Mouse (Mus musculus): ENCODE results near the gene Ak9. TPM values are rescaled to one million over a fixed set of nuclear protein-coding genes. Genes with fewer than 3 reads are reported as not detected.
"Not testable (repeated sequence)": the region's sequence is repeated elsewhere in the genome, so short reads cannot be mapped to it uniquely, and the experiment has no call there.

The Ak9 gene
- polyA plus RNA-seq, 1 experiment: 0.02 TPM

DNA sequence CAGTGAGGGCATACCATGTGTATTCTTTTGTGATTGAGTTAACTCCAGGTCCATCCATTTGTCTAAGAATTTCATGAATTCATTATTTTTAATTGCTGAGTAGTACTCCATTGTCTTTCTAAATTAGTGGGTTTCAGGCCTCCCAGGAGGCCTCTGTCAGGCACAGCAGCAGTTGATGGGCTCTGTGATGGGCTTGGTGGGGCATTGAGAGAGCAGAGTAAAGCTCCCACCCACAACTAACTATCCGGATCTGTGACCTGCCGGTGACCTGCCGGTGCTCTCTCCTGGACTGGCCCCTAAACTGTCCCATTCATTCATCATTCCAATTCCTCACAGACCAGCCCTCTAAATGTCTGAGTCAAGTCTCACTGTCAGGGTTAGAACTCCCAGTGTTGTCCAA, 97.3 kb downstream of the Ak9 start:
- 90% methylated on average over 3 of the region's 3 CpGs for WGBS
- Histone ChIP-seq H3K4me1 (ENCODE audit: control insufficient read depth, insufficient read depth, low read length) (no peaks in the 10 kb centered on the region), H3K4me3 (ENCODE audit: insufficient read depth, low read depth, low read length) (no peak overlapping the region), H3K27me3 (replicated peaks; ENCODE audit: control insufficient read depth, insufficient read depth, low read length) (no peaks in the 10 kb centered on the region), H3K27ac (ENCODE audit: insufficient read depth, low read depth, low read length) (no peak overlapping the region), H3K36me3 (ENCODE audit: control insufficient read depth, insufficient read depth, low read length) (no peaks in the 10 kb centered on the region)
- TF ChIP-seq CTCF (conservative IDR thresholded peaks at IDR 0.05; ENCODE audit: insufficient read depth, insufficient read length, low read depth, low read length) (no peak), POLR2A (IDR thresholded peaks at IDR 0.05; ENCODE audit: low read depth, low read length) (no peak)
- no peak for DNase-seq

DNA sequence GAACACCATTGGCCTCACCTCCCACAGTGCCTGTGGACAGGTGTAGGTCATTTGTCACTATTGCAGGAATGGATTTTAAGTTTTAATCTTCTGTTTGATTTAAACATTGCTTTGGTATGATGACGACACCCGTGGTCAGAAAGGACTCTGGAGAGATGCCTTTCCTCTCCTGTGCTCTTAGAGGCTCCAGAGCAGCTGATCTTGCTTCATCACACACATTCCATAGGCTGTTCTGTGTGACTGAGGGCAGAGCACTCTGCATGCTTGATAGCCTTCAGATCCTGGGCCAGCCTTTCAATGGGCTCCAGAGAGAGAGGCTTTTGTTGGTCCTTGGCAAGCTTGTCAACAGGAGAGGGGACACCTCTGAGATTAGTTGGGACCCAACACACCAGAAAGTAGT, 99.6 kb downstream of the Ak9 start:
- Histone ChIP-seq H3K36me3 (ENCODE audit: control insufficient read depth, insufficient read depth, low read length) (no peaks in the 10 kb centered on the region), H3K27me3 (replicated peaks; ENCODE audit: control insufficient read depth, insufficient read depth, low read length) (no peaks in the 10 kb centered on the region), H3K27ac (ENCODE audit: insufficient read depth, low read depth, low read length) (no peak overlapping the region), H3K4me3 (ENCODE audit: insufficient read depth, low read depth, low read length) (no peak overlapping the region), H3K4me1 (ENCODE audit: control insufficient read depth, insufficient read depth, low read length) (no peaks in the 10 kb centered on the region)
- TF ChIP-seq CTCF (conservative IDR thresholded peaks at IDR 0.05; ENCODE audit: insufficient read depth, insufficient read length, low read depth, low read length) (no peak), POLR2A (IDR thresholded peaks at IDR 0.05; ENCODE audit: low read depth, low read length) (no peak)
- no peak for DNase-seq
- 67% methylated on average over 2 of the region's 2 CpGs for WGBS

DNA sequence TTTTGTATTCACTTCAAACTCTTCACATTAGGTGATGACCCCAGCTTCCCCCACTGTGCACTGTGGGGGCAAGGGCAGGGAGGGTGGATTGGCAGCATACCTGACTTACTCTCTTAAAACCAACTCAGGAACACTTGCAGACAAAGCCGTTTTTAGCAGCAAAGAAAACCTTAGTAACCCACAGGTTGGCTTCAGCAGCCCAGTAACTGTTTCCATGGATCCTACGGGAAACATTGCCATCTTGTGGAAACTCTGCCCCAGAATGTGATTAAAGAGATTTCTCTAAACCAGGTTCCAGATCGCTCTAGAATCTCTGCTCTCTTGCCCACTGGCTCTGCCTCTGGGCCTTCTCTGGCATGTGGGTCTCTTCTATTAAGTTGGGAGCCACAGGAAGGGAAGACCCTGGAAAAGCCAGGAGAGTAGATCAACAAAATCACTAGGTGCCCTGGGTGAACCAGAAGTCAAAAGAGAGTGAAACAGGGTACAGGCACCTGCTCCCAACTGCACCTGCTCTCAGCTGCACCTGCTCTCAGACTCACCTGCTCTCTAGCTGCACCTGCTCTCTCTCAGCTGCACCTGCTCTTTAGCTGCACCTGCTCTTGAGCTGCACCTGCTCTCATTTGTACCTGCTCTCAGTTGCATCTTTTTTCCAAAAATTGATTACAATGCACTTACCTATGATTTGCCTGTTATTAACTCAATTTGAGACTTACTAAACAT, 100.3 kb downstream of the Ak9 start:
- Histone ChIP-seq H3K27me3 (replicated peaks; ENCODE audit: control insufficient read depth, insufficient read depth, low read length) (no peaks in the 10 kb centered on the region), H3K4me3 (ENCODE audit: insufficient read depth, low read depth, low read length) (no peak overlapping the region), H3K4me1 (ENCODE audit: control insufficient read depth, insufficient read depth, low read length) (no peaks in the 10 kb centered on the region), H3K36me3 (ENCODE audit: control insufficient read depth, insufficient read depth, low read length) (no peaks in the 10 kb centered on the region), H3K27ac (ENCODE audit: insufficient read depth, low read depth, low read length) (no peak overlapping the region)
- DNase-seq: peak; percentile 11
- WGBS: 35% methylated on average over 3 of the region's 3 CpGs
- TF ChIP-seq CTCF (conservative IDR thresholded peaks at IDR 0.05; ENCODE audit: insufficient read depth, insufficient read length, low read depth, low read length) (0 out of 2 replicates have a peak, but pooled peaks have one; percentile 11), POLR2A (IDR thresholded peaks at IDR 0.05; ENCODE audit: low read depth, low read length) (no peak)

DNA sequence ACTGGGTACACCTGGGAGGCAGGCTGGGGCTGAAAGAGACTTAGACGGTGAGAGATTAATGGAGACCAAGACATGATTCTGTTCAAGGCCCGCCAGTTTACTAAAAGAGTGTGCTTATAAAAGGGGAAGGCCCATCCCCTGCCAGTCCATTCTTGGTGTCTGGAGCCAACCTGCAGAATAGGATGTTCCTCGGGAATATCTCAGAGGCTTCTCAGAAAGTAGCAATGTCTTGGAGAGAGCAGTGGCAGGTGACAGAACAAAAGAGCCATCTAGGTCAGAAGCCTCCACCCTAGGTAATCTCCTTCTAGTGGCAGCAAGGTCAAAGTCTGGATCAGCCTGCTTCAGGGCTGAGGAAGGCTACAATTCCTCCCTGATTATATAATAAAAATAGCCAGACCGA, 106.4 kb downstream of the Ak9 start:
- not testable (repeated sequence) for H3K27ac ChIP-seq (ENCODE audit: insufficient read depth, low read depth, low read length); H3K27me3 ChIP-seq (replicated peaks; ENCODE audit: control insufficient read depth, insufficient read depth, low read length); DNase-seq; H3K4me3 ChIP-seq (ENCODE audit: insufficient read depth, low read depth, low read length); H3K4me1 ChIP-seq (ENCODE audit: control insufficient read depth, insufficient read depth, low read length); H3K36me3 ChIP-seq (ENCODE audit: control insufficient read depth, insufficient read depth, low read length)
- WGBS: 94% methylated on average over 4 of the region's 4 CpGs

DNA sequence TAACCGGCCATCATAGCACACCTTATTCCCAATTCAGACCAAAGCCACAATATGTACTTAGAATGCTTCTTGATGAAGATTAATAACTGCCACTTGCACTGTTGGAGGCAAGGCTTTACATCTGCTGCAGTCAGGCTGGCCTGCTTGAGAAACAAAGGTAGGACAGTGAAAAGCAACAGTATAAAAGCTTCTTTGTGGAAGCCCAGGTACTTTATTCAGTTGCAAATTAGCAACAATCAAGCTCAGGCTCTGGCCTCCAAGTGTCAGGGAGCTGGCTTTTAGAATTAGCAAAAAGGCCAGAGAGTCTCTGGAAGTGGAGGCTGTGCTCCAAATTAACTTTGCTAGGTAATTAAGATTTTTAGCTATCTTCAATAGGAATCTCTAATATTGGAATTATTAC, 107.0 kb downstream of the Ak9 start:
- not testable (repeated sequence) for H3K27me3 ChIP-seq (replicated peaks; ENCODE audit: control insufficient read depth, insufficient read depth, low read length); H3K4me1 ChIP-seq (ENCODE audit: control insufficient read depth, insufficient read depth, low read length); H3K36me3 ChIP-seq (ENCODE audit: control insufficient read depth, insufficient read depth, low read length); H3K4me3 ChIP-seq (ENCODE audit: insufficient read depth, low read depth, low read length); DNase-seq; H3K27ac ChIP-seq (ENCODE audit: insufficient read depth, low read depth, low read length)
- 98% methylated on average over 1 of the region's 1 CpGs for WGBS

DNA sequence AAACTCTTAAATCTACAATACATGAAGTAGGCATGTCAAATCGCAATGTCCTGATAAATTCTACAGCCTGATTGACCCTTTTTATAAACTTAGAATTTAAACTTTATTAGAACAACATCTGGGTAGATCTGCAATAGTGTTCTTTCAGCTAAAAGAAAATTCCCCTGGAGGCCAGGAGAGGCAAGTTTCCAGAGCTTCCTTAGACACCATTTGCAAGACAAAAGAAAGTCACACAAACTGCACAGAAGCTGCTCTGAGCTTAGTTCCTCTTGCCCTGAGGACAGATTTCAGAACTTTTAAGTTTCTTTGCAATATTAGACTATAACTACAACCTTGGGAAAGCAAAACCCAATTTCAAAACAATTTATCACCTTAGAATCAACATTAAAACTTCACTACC, 109.7 kb downstream of the Ak9 start:
- H3K36me3 ChIP-seq (ENCODE audit: control insufficient read depth, insufficient read depth, low read length); DNase-seq; H3K27ac ChIP-seq (ENCODE audit: insufficient read depth, low read depth, low read length); H3K4me1 ChIP-seq (ENCODE audit: control insufficient read depth, insufficient read depth, low read length); H3K27me3 ChIP-seq (replicated peaks; ENCODE audit: control insufficient read depth, insufficient read depth, low read length); H3K4me3 ChIP-seq (ENCODE audit: insufficient read depth, low read depth, low read length): not testable (repeated sequence)
- WGBS: 96% methylated on average over 1 of the region's 1 CpGs

DNA sequence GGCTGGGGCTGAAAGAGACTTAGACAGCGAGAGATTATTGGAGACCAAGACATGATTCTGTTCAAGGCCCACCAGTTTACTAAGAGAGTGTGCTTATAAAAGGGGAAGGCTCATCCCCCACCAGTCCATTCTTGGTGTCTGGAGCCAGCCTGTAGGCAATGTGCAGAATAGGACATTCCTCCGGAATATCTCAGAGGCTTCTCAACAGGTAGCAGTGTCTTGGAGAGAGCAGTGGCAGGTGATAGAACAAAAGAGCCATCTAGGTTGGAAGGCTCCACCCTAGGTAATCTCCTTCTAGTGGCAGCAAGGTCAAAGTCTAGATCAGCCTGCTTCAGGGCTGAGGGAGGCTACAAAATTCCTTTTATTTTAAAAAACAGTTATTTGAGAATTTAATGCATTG, 111.6 kb downstream of the Ak9 start:
- not testable (repeated sequence) for H3K36me3 ChIP-seq (ENCODE audit: control insufficient read depth, insufficient read depth, low read length); H3K4me3 ChIP-seq (ENCODE audit: insufficient read depth, low read depth, low read length); H3K27ac ChIP-seq (ENCODE audit: insufficient read depth, low read depth, low read length); DNase-seq; H3K27me3 ChIP-seq (replicated peaks; ENCODE audit: control insufficient read depth, insufficient read depth, low read length); H3K4me1 ChIP-seq (ENCODE audit: control insufficient read depth, insufficient read depth, low read length)
- WGBS: 85% methylated on average over 2 of the region's 2 CpGs

DNA sequence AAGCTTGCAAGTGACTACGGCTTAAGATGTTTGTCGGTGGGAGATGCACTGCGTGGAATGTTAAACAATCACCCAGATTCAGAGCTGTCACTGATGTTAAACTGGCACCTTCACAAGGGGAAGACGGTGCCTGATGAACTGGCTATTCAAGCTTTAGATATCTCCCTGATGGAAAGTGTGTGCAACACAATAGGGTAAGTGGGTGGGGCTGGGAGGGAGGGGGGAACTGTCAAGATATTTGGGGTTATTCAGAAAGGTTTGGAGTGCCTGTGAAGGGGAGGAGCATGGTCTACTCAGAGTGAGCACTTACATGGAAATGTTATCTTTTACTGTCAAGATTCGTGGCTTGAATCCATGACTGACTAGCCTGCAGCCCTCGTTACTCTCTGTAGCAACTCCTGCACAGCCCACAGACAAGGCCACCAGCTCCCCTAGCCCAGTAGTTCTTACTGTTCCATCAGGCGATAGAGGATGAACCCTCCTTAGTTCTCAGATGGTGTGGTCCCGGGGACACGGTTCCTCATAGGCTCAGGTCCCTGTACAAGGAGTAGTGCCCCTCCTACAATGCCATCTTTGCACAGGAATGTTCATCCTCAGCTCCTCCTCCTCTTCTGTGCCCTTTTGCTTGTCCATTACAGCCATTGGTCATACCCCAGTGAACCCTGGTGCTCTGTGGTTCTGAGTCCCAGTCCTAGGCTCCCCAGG, 116.9 kb downstream of the Ak9 start:
- no peak overlapping the region for H3K27ac ChIP-seq (ENCODE audit: insufficient read depth, low read depth, low read length)
- DNase-seq: peak; percentile 7
- no peak overlapping the region for H3K4me3 ChIP-seq (ENCODE audit: insufficient read depth, low read depth, low read length)
- no peak for TF ChIP-seq POLR2A (IDR thresholded peaks at IDR 0.05; ENCODE audit: low read depth, low read length)
- no peak for TF ChIP-seq CTCF (conservative IDR thresholded peaks at IDR 0.05; ENCODE audit: insufficient read depth, insufficient read length, low read depth, low read length)
- no peaks in the 10 kb centered on the region; the same call in 1 of the 2 replicates for H3K27me3 ChIP-seq (replicated peaks; ENCODE audit: control insufficient read depth, insufficient read depth, low read length)
- no peaks in the 10 kb centered on the region for H3K36me3 ChIP-seq (ENCODE audit: control insufficient read depth, insufficient read depth, low read length)
- no peaks in the 10 kb centered on the region for H3K4me1 ChIP-seq (ENCODE audit: control insufficient read depth, insufficient read depth, low read length)
- 83% methylated on average over 9 of the region's 9 CpGs for WGBS

All from kidney, adult 2 months (tissue).